In the genomic region with DNA sequence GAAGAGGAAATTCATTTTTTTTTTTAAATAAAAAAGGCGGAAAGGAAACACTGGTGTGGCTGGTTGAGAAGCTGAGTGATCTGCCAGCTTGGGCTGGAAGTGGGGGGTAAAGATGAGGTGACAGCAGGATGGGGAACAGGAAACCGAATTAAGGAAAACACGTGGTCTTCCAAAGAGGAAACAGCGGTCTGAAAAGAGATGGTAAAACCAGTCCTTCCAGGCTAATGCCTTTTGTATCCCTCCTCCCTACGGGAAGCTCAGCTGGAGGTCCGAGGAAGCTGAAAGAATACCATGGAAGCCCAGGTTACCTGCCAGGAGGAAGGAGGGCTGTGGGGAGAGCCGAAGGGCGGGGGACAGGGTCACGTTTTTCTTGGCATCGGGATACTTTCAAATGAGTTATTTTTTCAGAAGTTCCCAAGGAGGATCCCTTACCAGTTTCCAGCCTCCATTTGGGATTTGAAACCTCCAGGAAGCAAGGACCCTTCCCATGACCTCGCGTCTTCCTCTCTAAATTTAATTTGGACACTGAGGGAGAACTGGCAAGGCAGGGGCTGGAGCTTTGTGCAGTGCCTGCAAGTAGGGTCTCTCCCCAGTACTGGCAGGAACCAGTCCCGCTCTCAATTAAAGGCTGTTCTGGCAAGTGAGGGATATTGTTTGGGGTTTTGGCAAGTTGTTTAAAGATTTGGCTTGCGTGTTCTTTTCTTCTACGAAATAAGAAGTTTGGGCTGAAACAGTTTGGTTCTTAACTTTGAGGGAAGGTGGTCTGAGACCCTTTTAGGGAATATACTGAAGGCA, we compare ENCODE assay signal across 11 mouse cellular contexts.
DNase-seq lines count a peak whose midpoint lies in the region; ATAC-seq and TF ChIP-seq lines count a peak whose summit lies in the region.
"Had no signal": no experiment of that assay in that cellular context is flagged by ENCODE, and none has a peak within 500 bp of the region (broad histone marks: within the 10 kb centered on the region; RNA-seq: fewer than 3 reads in every experiment).

No protein-coding gene starts in this region.

- no peak overlapping the region for H3K4me3 ChIP-seq in forebrain, embryonic 10.5 days
- H3K4me3 ChIP-seq in forebrain, embryonic 12.5 days (replicated peaks) = no peak overlapping the region
- no peak overlapping the region for H3K4me3 ChIP-seq in kidney, postnatal 0 days (replicated peaks; ENCODE audit: low read depth, low read length)
- H3K4me3 ChIP-seq: megakaryocyte, embryonic 14.5 days had no signal

- peaks cover 28% of the 10 kb centered on the region for H3K4me1 ChIP-seq in forebrain, embryonic 10.5 days
- H3K4me1 ChIP-seq in forebrain, embryonic 12.5 days = peaks cover 8% of the 10 kb centered on the region
- H3K4me1 ChIP-seq in kidney, postnatal 0 days (replicated peaks; ENCODE audit: insufficient read depth, low read length) = peaks cover 16% of the 10 kb centered on the region
- H3K4me1 ChIP-seq: megakaryocyte, embryonic 14.5 days had no signal

- TF ChIP-seq CTCF in kidney, postnatal 0 days (IDR thresholded peaks at IDR 0.05; ENCODE audit: low read depth) = no peak

- H3K27me3 ChIP-seq in forebrain, embryonic 10.5 days (ENCODE audit: poor library complexity, severe bottlenecking) = no peaks in the 10 kb centered on the region
- no peaks in the 10 kb centered on the region for H3K27me3 ChIP-seq in forebrain, embryonic 12.5 days
- H3K27me3 ChIP-seq in kidney, postnatal 0 days (ENCODE audit: insufficient read depth, low read length) = no peaks in the 10 kb centered on the region

- no peak for DNase-seq in forebrain, embryonic 10.5 days (ENCODE audit: extremely low spot score, low spot score)
- peak; percentile 12 to 26 for DNase-seq in B cell, adult 2 months
- DNase-seq in heart, adult 9 months (ENCODE audit: low spot score in 2 of 2) = peak; percentile 69 to 89
- DNase-seq in kidney, postnatal 0 days (ENCODE audit: low spot score) = peak; percentile 56
- DNase-seq in adrenal gland, postnatal 10 days = no peak
- DNase-seq in layer of hippocampus, adult 18-20 months (ENCODE audit: low spot score in 2 of 2) = no peak
- no peak for DNase-seq in embryo, embryonic 10.5 days (ENCODE audit: low spot score)
- DNase-seq: cerebellum, postnatal 25 days; right cerebral cortex, postnatal 25 days had no signal

- H3K27ac ChIP-seq in forebrain, embryonic 10.5 days = peak overlapping the region; percentile 56; the same call in 1 of the 2 replicates
- H3K27ac ChIP-seq in forebrain, embryonic 12.5 days = no peak overlapping the region
- peak overlapping the region; percentile 57; the same call in 1 of the 2 replicates for H3K27ac ChIP-seq in kidney, postnatal 0 days

- no peaks in the 10 kb centered on the region; the same call in 1 of the 2 replicates for H3K9me3 ChIP-seq in forebrain, embryonic 10.5 days
- H3K9me3 ChIP-seq in forebrain, embryonic 12.5 days = no peaks in the 10 kb centered on the region
- no peaks in the 10 kb centered on the region for H3K9me3 ChIP-seq in kidney, postnatal 0 days (replicated peaks; ENCODE audit: low read length)

- H3K4me2 ChIP-seq in forebrain, embryonic 12.5 days = no peak overlapping the region
- peak overlapping the region; percentile 32 for H3K4me2 ChIP-seq in kidney, postnatal 0 days (ENCODE audit: low read length)

- no peaks in the 10 kb centered on the region for H3K36me3 ChIP-seq in forebrain, embryonic 10.5 days (replicated peaks)
- no peaks in the 10 kb centered on the region for H3K36me3 ChIP-seq in forebrain, embryonic 12.5 days (replicated peaks)
- H3K36me3 ChIP-seq in kidney, postnatal 0 days (ENCODE audit: insufficient read depth, low read length) = no peaks in the 10 kb centered on the region

- no peak for ATAC-seq in forebrain, embryonic 12.5 days (ENCODE audit: low FRiP score)
- no peak for ATAC-seq in kidney, postnatal 0 days (replicated peaks; ENCODE audit: low FRiP score, low read depth)

- no peak overlapping the region for H3K9ac ChIP-seq in forebrain, embryonic 12.5 days
- H3K9ac ChIP-seq in kidney, postnatal 0 days (ENCODE audit: low read depth, low read length) = no peak overlapping the region

- 56% methylated on average over 15 of the region's 15 CpGs for WGBS in forebrain, embryonic 10.5 days
- WGBS in forebrain, embryonic 12.5 days = 55% methylated on average over 15 of the region's 15 CpGs
- 28% methylated on average over 15 of the region's 15 CpGs for WGBS in kidney, postnatal 0 days

Comparison
In these comparisons a context has a peak if more than half of its experiments do, and no peak if none do; other contexts are left out.
1. DNase-seq: peak in B cell, adult 2 months (2 of 2), heart, adult 9 months (2 of 2) and kidney, postnatal 0 days (single experiment); none in forebrain, embryonic 10.5 days (single experiment), adrenal gland, postnatal 10 days (single experiment), layer of hippocampus, adult 18-20 months (0 of 2) and embryo, embryonic 10.5 days (single experiment).